Mouse (Mus musculus) midbrain, embryonic 11.5 days (tissue): ENCODE measurements at regions not wholly inside any gene's neighbourhood (a gene's known extent, or its start where the extent isn't known, plus 50 kb on each side); places are given as distances from the start of the nearest gene placed in this dataset.

ENCODE experiments used
- ATAC-seq: fragments of 200-750 bp; cut with Nextera tagmentation; 2 replicates; pipeline ENCODE4 v1.8.0; 2017; ENCODE audit warnings: moderate TSS enrichment, moderate library complexity; ENCODE audit not compliant: low FRiP score
- DNase-seq: peaks from one replicate; pipeline ENCODE4 v3.0.0; 2015; ENCODE audit warnings: low spot score; ENCODE audit errors: missing footprints
- H3K27ac ChIP-seq: fragments of 300-500 bp; sonication (generic); 2 replicates; pipeline ENCODE4 v1.5.1; 2014; ENCODE audit warnings: low read depth, low read length
- H3K27me3 ChIP-seq: fragments of 300-500 bp; sonication (generic); 2 replicates; pipeline ENCODE4 v1.6.1; 2014; ENCODE audit warnings: mild to moderate bottlenecking, low read length, moderate library complexity, mixed read lengths; ENCODE audit not compliant: control insufficient read depth, insufficient read depth
- H3K36me3 ChIP-seq: fragments of 300-500 bp; sonication (generic); 2 replicates; pipeline ENCODE4 v1.6.1; 2014; ENCODE audit warnings: mild to moderate bottlenecking, low read length, moderate library complexity, mixed read lengths; ENCODE audit not compliant: control insufficient read depth, insufficient read depth
- H3K4me1 ChIP-seq: fragments of 300-500 bp; sonication (generic); 2 replicates; pipeline ENCODE4 v1.6.1; 2014; ENCODE audit warnings: low read length; ENCODE audit not compliant: control insufficient read depth, insufficient read depth
- H3K4me2 ChIP-seq: fragments of 300-500 bp; sonication (generic); 2 replicates; pipeline ENCODE4 v1.6.1; 2014; ENCODE audit warnings: mild to moderate bottlenecking, moderate library complexity
- H3K4me3 ChIP-seq: fragments of 300-500 bp; sonication (generic); 2 replicates; pipeline ENCODE4 v1.5.1; 2014; ENCODE audit warnings: low read depth, low read length
- H3K9ac ChIP-seq: fragments of 300-500 bp; sonication (generic); 2 replicates; pipeline ENCODE4 v1.6.1; 2014; ENCODE audit warnings: low read length
- H3K9me3 ChIP-seq: fragments of 300-500 bp; sonication (generic); 2 replicates; pipeline ENCODE4 v1.6.1; 2016; ENCODE audit warnings: low read length; ENCODE audit not compliant: control insufficient read depth
- WGBS: fragments of 180-500 bp; shearing (Covaris S2); extraction: QIAGEN DNeasy Blood & Tissue Kit; methylation state at CpG from one replicate; pipeline ENCODE4 v1.1.7; 2014; 5-methylcytosine and 5-hydroxymethylcytosine counted together

GRCm38 (mm10) chr10:122225679-122226078, 128.5 kb upstream of the Rxylt1 start:
- Histone ChIP-seq H3K9ac (no peak overlapping the region), H3K4me3 (no peak overlapping the region), H3K4me1 (no peaks in the 10 kb centered on the region), H3K27ac (no peak overlapping the region), H3K4me2 (no peak overlapping the region), H3K36me3 (no peaks in the 10 kb centered on the region), H3K9me3 (no peaks in the 10 kb centered on the region), H3K27me3 (no peaks in the 10 kb centered on the region)
- DNase-seq, result no peak
- no peak for ATAC-seq
- WGBS, result 95% methylated on average over 8 of the region's 8 CpGs

GRCm38 (mm10) chr10:122223076-122223475, 125.9 kb upstream of the Rxylt1 start:
- no peak overlapping the region for H3K4me2 ChIP-seq
- no peaks in the 10 kb centered on the region for H3K9me3 ChIP-seq
- DNase-seq, result no peak
- H3K9ac ChIP-seq, result no peak overlapping the region
- 90% methylated on average over 3 of the region's 3 CpGs for WGBS
- no peaks in the 10 kb centered on the region for H3K27me3 ChIP-seq
- no peak overlapping the region for H3K4me3 ChIP-seq
- H3K36me3 ChIP-seq, result no peaks in the 10 kb centered on the region
- no peak overlapping the region for H3K27ac ChIP-seq
- ATAC-seq, result no peak
- no peaks in the 10 kb centered on the region for H3K4me1 ChIP-seq

DNA sequence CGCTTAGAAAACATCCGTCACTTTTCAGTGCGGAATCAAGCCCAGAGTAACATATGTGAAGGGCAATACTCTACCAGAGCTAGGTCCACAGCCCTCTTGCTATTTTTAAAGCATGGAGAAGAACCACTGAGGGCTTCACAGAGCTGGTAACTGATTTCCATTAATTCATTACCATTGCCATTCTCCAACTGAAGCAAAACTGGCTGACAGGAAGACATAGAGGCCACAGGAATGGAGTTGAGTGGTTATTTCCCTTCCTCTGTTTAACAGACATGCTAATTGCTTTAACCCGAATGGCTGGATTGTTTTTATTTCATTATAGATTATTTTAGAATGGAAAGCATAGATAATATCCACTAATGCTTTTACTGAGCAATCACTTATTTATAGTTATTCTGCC, 120.4 kb upstream of the Rxylt1 start:
- no peak for DNase-seq
- Histone ChIP-seq H3K27ac (no peak overlapping the region), H3K36me3 (no peaks in the 10 kb centered on the region), H3K4me3 (no peak overlapping the region), H3K27me3 (no peaks in the 10 kb centered on the region), H3K4me1 (no peaks in the 10 kb centered on the region), H3K4me2 (no peak overlapping the region), H3K9me3 (no peaks in the 10 kb centered on the region), H3K9ac (no peak overlapping the region)
- no peak for ATAC-seq
- WGBS, result 83% methylated on average over 4 of the region's 4 CpGs

- no peak for DNase-seq
Observed at GRCm38 (mm10) chr10:122199791-122200190, 102.6 kb upstream of the Rxylt1 start.

DNA sequence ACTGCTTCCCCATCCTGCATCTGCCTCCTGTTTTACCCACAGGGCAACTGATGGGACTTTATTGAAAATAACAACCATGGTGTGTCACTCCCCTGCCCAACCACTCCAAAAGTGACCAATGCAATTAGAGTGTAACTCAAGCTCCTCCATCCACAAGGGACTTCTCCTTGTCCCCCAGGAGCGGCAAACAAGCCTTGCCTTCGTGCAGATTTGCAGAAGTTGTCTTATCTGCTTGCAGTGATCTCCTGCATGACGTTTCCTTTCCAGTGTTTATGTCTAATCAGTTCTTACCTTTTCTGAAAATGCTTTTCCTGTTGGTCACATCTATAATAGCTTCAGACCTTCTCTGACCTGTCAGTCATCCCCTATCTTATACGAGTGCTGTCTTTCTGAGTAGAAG, 100.5 kb upstream of the Rxylt1 start:
- no peak overlapping the region for H3K4me2 ChIP-seq
- DNase-seq, result no peak
- ATAC-seq, result no peak
- no peak overlapping the region for H3K4me3 ChIP-seq
- no peaks in the 10 kb centered on the region for H3K27me3 ChIP-seq
- no peaks in the 10 kb centered on the region for H3K36me3 ChIP-seq
- H3K9ac ChIP-seq, result no peak overlapping the region
- no peaks in the 10 kb centered on the region for H3K9me3 ChIP-seq
- 91% methylated on average over 4 of the region's 4 CpGs for WGBS
- H3K4me1 ChIP-seq, result no peaks in the 10 kb centered on the region
- H3K27ac ChIP-seq, result no peak overlapping the region

More at GRCm38 (mm10) chr10:122199791-122200190, 102.6 kb upstream of the Rxylt1 start:
- ATAC-seq, result no peak
- 64% methylated on average over 4 of the region's 4 CpGs for WGBS
- H3K4me1 ChIP-seq, result no peaks in the 10 kb centered on the region
- H3K9ac ChIP-seq, result no peak overlapping the region
- H3K4me2 ChIP-seq, result no peak overlapping the region
- H3K36me3 ChIP-seq, result no peaks in the 10 kb centered on the region
- no peaks in the 10 kb centered on the region for H3K27me3 ChIP-seq
- H3K27ac ChIP-seq, result no peak overlapping the region
- no peaks in the 10 kb centered on the region for H3K9me3 ChIP-seq
- H3K4me3 ChIP-seq, result no peak overlapping the region

- WGBS, result 90% methylated on average over 9 of the region's 9 CpGs
- no peak for ATAC-seq
- DNase-seq, result no peak
Observed at GRCm38 (mm10) chr10:122194139-122194538, 97.0 kb upstream of the Rxylt1 start.

DNA sequence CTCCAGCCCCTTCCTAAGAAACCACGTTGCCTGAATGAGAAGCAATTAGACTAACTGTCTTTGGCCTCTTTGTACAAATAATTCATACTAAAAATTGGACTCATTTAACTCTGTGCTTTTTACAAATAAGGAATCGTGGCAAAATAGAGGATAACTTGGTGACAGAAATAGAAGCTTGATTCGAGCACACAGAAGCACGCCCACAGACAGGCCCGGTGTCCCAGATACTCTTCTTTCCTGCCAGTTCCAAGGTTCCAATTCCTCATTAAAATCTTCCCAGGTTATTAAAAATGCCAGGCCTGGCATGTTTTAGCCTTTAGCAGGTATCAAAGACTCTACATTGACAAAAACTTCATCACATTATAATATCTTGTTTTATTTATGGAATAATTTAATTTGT, 96.2 kb upstream of the Rxylt1 start:
- Histone ChIP-seq H3K9me3 (no peaks in the 10 kb centered on the region), H3K36me3 (no peaks in the 10 kb centered on the region), H3K4me3 (no peak overlapping the region), H3K27me3 (no peaks in the 10 kb centered on the region), H3K9ac (no peak overlapping the region), H3K27ac (no peak overlapping the region), H3K4me1 (no peaks in the 10 kb centered on the region), H3K4me2 (no peak overlapping the region)
- no peak for DNase-seq
- no peak for ATAC-seq
- WGBS, result 86% methylated on average over 5 of the region's 5 CpGs

More at GRCm38 (mm10) chr10:122194139-122194538, 97.0 kb upstream of the Rxylt1 start:
- no peaks in the 10 kb centered on the region for H3K27me3 ChIP-seq
- no peak overlapping the region for H3K4me2 ChIP-seq
- H3K9me3 ChIP-seq, result no peaks in the 10 kb centered on the region
- no peaks in the 10 kb centered on the region for H3K4me1 ChIP-seq
- H3K27ac ChIP-seq, result no peak overlapping the region
- no peak overlapping the region for H3K9ac ChIP-seq
- no peak overlapping the region for H3K4me3 ChIP-seq
- no peaks in the 10 kb centered on the region for H3K36me3 ChIP-seq

DNA sequence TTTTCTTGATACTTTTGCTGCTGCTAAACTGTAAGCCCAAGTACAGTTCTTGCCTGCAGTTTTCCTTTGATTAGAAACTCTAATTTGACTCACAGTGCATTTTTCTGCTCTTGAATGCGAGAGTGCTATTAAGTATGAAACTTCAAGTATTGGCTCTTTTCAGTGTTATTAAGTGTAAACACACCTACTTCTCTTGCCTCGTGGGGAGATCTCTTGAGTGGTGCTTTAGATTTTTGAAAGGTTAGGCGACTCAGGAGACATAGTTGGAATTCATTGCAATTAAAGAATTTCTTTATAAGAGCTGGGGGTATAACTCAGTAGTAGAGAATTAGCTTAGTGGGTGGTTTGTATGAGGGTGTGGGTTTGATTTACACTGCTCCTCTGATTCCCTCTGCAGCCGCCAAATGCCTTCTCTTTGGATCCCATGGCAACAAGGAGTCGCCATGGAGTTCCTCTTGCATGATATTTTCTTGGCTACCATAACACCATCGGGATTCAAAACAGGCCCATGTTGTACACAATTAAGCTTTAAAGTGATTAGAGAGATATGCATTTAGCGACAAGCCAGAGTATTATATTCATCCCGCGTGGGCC, 88.1 kb upstream of the Rxylt1 start:
- Histone ChIP-seq H3K4me2 (no peak overlapping the region), H3K36me3 (no peaks in the 10 kb centered on the region), H3K9ac (no peak overlapping the region), H3K4me1 (no peaks in the 10 kb centered on the region), H3K27ac (no peak overlapping the region), H3K9me3 (no peaks in the 10 kb centered on the region), H3K27me3 (no peaks in the 10 kb centered on the region), H3K4me3 (no peak overlapping the region)
- ATAC-seq, result no peak
- WGBS, result 86% methylated on average over 9 of the region's 9 CpGs
- DNase-seq, result no peak

GRCm38 (mm10) chr10:122183025-122183424, 85.9 kb upstream of the Rxylt1 start:
- no peak overlapping the region for H3K4me3 ChIP-seq
- H3K27ac ChIP-seq, result no peak overlapping the region
- no peaks in the 10 kb centered on the region for H3K4me1 ChIP-seq
- H3K9me3 ChIP-seq, result no peaks in the 10 kb centered on the region
- H3K9ac ChIP-seq, result no peak overlapping the region
- 42% methylated on average over 4 of the region's 4 CpGs for WGBS
- no peaks in the 10 kb centered on the region for H3K27me3 ChIP-seq
- no peaks in the 10 kb centered on the region for H3K36me3 ChIP-seq
- DNase-seq, result no peak
- no peak overlapping the region for H3K4me2 ChIP-seq
- no peak for ATAC-seq
